Mouse (Mus musculus): ENCODE data around the gene Serinc5. TPM values are rescaled to one million over a fixed set of nuclear protein-coding genes. Genes with fewer than 3 reads are reported as not detected.
"Not testable (repeated sequence)": the region's sequence is repeated elsewhere in the genome, so short reads cannot be mapped to it uniquely, and the experiment has no call there.

The Serinc5 gene
- polyA plus RNA-seq, 1 experiment from 2014 or later, result 17.3 TPM

GRCm38 (mm10) chr13:92685273-92685672 lies 74.4 kb downstream of the Serinc5 start:
- Histone ChIP-seq H3K9ac (no peak overlapping the region), H3K4me1 (replicated peaks) (no peaks in the 10 kb centered on the region), H3K36me3 (replicated peaks) (peaks cover 66% of the 10 kb centered on the region), H3K4me2 (no peak overlapping the region), H3K27ac (replicated peaks) (no peak overlapping the region), H3K27me3 (no peaks in the 10 kb centered on the region), H3K9me3 (replicated peaks) (no peaks in the 10 kb centered on the region), H3K4me3 (replicated peaks) (no peak overlapping the region)
- WGBS (ENCODE audit: insufficient replicate concordance), result 82% methylated on average over 4 of the region's 4 CpGs
- ATAC-seq (ENCODE audit: insufficient read depth), result no peak

GRCm38 (mm10) chr13:92687151-92687550 lies 76.3 kb downstream of the Serinc5 start:
- H3K9me3 ChIP-seq (replicated peaks); H3K27ac ChIP-seq (replicated peaks); H3K4me2 ChIP-seq; H3K9ac ChIP-seq; H3K4me3 ChIP-seq (replicated peaks); ATAC-seq (ENCODE audit: insufficient read depth); H3K27me3 ChIP-seq; H3K4me1 ChIP-seq (replicated peaks): not testable (repeated sequence)
- peaks cover 82% of the 10 kb centered on the region for H3K36me3 ChIP-seq (replicated peaks)
- 73% methylated on average over 1 of the region's 1 CpGs for WGBS (ENCODE audit: insufficient replicate concordance)

- Histone ChIP-seq H3K27ac (replicated peaks) (no peak overlapping the region), H3K9ac (no peak overlapping the region), H3K27me3 (no peaks in the 10 kb centered on the region), H3K36me3 (replicated peaks) (peaks cover 87% of the 10 kb centered on the region), H3K9me3 (replicated peaks) (no peaks in the 10 kb centered on the region), H3K4me1 (replicated peaks) (no peaks in the 10 kb centered on the region), H3K4me2 (no peak overlapping the region), H3K4me3 (replicated peaks) (no peak overlapping the region)
- ATAC-seq (ENCODE audit: insufficient read depth), result no peak
- WGBS (ENCODE audit: insufficient replicate concordance), result 83% methylated on average over 2 of the region's 2 CpGs
These were observed 78.2 kb downstream of the Serinc5 start for GRCm38 (mm10) chr13:92689061-92689460.

- H3K4me2 ChIP-seq, result no peak overlapping the region
- no peaks in the 10 kb centered on the region for H3K27me3 ChIP-seq
- H3K9me3 ChIP-seq (replicated peaks), result no peaks in the 10 kb centered on the region
- no peak overlapping the region for H3K4me3 ChIP-seq (replicated peaks)
- no peak overlapping the region for H3K27ac ChIP-seq (replicated peaks)
- peaks cover 81% of the 10 kb centered on the region for H3K36me3 ChIP-seq (replicated peaks)
- no peaks in the 10 kb centered on the region for H3K4me1 ChIP-seq (replicated peaks)
- ATAC-seq (ENCODE audit: insufficient read depth), result no peak
- WGBS (ENCODE audit: insufficient replicate concordance), result 79% methylated on average over 10 of the region's 10 CpGs
- H3K9ac ChIP-seq, result no peak overlapping the region
These were observed 83.1 kb downstream of the Serinc5 start for GRCm38 (mm10) chr13:92693866-92694550.

GRCm38 (mm10) chr13:92696491-92696939 lies 85.6 kb downstream of the Serinc5 start:
- no peaks in the 10 kb centered on the region for H3K9me3 ChIP-seq (replicated peaks)
- H3K4me1 ChIP-seq (replicated peaks), result no peaks in the 10 kb centered on the region; the same call in 1 of the 2 replicates
- H3K27me3 ChIP-seq, result no peaks in the 10 kb centered on the region
- H3K27ac ChIP-seq (replicated peaks), result no peak overlapping the region
- 64% methylated on average over 5 of the region's 5 CpGs for WGBS (ENCODE audit: insufficient replicate concordance)
- H3K36me3 ChIP-seq (replicated peaks), result peaks cover 80% of the 10 kb centered on the region
- ATAC-seq (ENCODE audit: insufficient read depth), result no peak
- H3K4me2 ChIP-seq, result no peak overlapping the region
- H3K9ac ChIP-seq, result no peak overlapping the region
- H3K4me3 ChIP-seq (replicated peaks), result no peak overlapping the region

GRCm38 (mm10) chr13:92697141-92697540 lies 86.2 kb downstream of the Serinc5 start:
- ATAC-seq (ENCODE audit: insufficient read depth), result no peak
- peaks cover 82% of the 10 kb centered on the region for H3K36me3 ChIP-seq (replicated peaks)
- H3K27ac ChIP-seq (replicated peaks), result no peak overlapping the region
- H3K27me3 ChIP-seq, result no peaks in the 10 kb centered on the region
- H3K4me1 ChIP-seq (replicated peaks), result no peaks in the 10 kb centered on the region; the same call in 1 of the 2 replicates
- H3K9me3 ChIP-seq (replicated peaks), result no peaks in the 10 kb centered on the region
- H3K4me3 ChIP-seq (replicated peaks), result no peak overlapping the region
- H3K4me2 ChIP-seq, result no peak overlapping the region
- no peak overlapping the region for H3K9ac ChIP-seq
- 71% methylated on average over 4 of the region's 4 CpGs for WGBS (ENCODE audit: insufficient replicate concordance)

- Histone ChIP-seq H3K4me3 (replicated peaks) (no peak overlapping the region), H3K36me3 (replicated peaks) (peaks cover 83% of the 10 kb centered on the region), H3K27ac (replicated peaks) (no peak overlapping the region), H3K4me1 (replicated peaks) (peaks cover 3% of the 10 kb centered on the region; the same call in 1 of the 2 replicates), H3K4me2 (no peak overlapping the region), H3K27me3 (no peaks in the 10 kb centered on the region), H3K9me3 (replicated peaks) (no peaks in the 10 kb centered on the region), H3K9ac (no peak overlapping the region)
- whole genome bisulfite sequencing (ENCODE audit: insufficient replicate concordance), result 85% methylated on average over 9 of the region's 9 CpGs
- no peak for ATAC-seq (ENCODE audit: insufficient read depth)
These were observed 87.9 kb downstream of the Serinc5 start for GRCm38 (mm10) chr13:92698781-92699180.

- H3K9me3 ChIP-seq (replicated peaks), result no peaks in the 10 kb centered on the region
- 0 out of 2 replicates have a peak, but pooled peaks have one; percentile 13 for ATAC-seq (ENCODE audit: insufficient read depth)
- H3K4me1 ChIP-seq (replicated peaks), result peaks cover 3% of the 10 kb centered on the region; the same call in 1 of the 2 replicates
- H3K27me3 ChIP-seq, result no peaks in the 10 kb centered on the region
- peaks cover 77% of the 10 kb centered on the region for H3K36me3 ChIP-seq (replicated peaks)
- H3K4me3 ChIP-seq (replicated peaks), result no peak overlapping the region
- 82% methylated on average over 6 of the region's 6 CpGs for WGBS (ENCODE audit: insufficient replicate concordance)
- H3K4me2 ChIP-seq, result no peak overlapping the region; the same call in 1 of the 2 replicates
- H3K27ac ChIP-seq (replicated peaks), result no peak overlapping the region
- no peak overlapping the region for H3K9ac ChIP-seq
These were observed 88.5 kb downstream of the Serinc5 start for GRCm38 (mm10) chr13:92699395-92699794.

GRCm38 (mm10) chr13:92702035-92702434 lies 91.1 kb downstream of the Serinc5 start:
- Histone ChIP-seq H3K9me3 (replicated peaks) (no peaks in the 10 kb centered on the region), H3K27ac (replicated peaks) (no peak overlapping the region), H3K4me2 (no peak overlapping the region), H3K4me3 (replicated peaks) (no peak overlapping the region), H3K27me3 (no peaks in the 10 kb centered on the region), H3K9ac (no peak overlapping the region), H3K4me1 (replicated peaks) (peaks cover 13% of the 10 kb centered on the region; the same call in 1 of the 2 replicates), H3K36me3 (replicated peaks) (peaks cover 76% of the 10 kb centered on the region)
- no peak for ATAC-seq (ENCODE audit: insufficient read depth)
- WGBS (ENCODE audit: insufficient replicate concordance), result 72% methylated on average over 5 of the region's 5 CpGs

- H3K4me2 ChIP-seq, result no peak overlapping the region
- no peak overlapping the region for H3K9ac ChIP-seq
- peaks cover 77% of the 10 kb centered on the region for H3K36me3 ChIP-seq (replicated peaks)
- H3K4me3 ChIP-seq (replicated peaks), result no peak overlapping the region
- no peaks in the 10 kb centered on the region for H3K9me3 ChIP-seq (replicated peaks)
- no peaks in the 10 kb centered on the region for H3K27me3 ChIP-seq
- peaks cover 13% of the 10 kb centered on the region; the same call in 1 of the 2 replicates for H3K4me1 ChIP-seq (replicated peaks)
- 77% methylated on average over 8 of the region's 8 CpGs for WGBS (ENCODE audit: insufficient replicate concordance)
- peak overlapping the region; percentile 42; the same call in 1 of the 2 replicates for H3K27ac ChIP-seq (replicated peaks)
- ATAC-seq (ENCODE audit: insufficient read depth), result no peak
These were observed 92.5 kb downstream of the Serinc5 start for GRCm38 (mm10) chr13:92703241-92704027.

GRCm38 (mm10) chr13:92704189-92704588 lies 93.3 kb downstream of the Serinc5 start:
- Histone ChIP-seq H3K4me2 (no peak overlapping the region), H3K36me3 (replicated peaks) (peaks cover 84% of the 10 kb centered on the region), H3K9ac (no peak overlapping the region)

More at GRCm38 (mm10) chr13:92704189-92704588, 93.3 kb downstream of the Serinc5 start:
- no peak for ATAC-seq (ENCODE audit: insufficient read depth)
- H3K27me3 ChIP-seq, result no peaks in the 10 kb centered on the region
- H3K9me3 ChIP-seq (replicated peaks), result no peaks in the 10 kb centered on the region
- H3K4me3 ChIP-seq (replicated peaks), result no peak overlapping the region
- H3K27ac ChIP-seq (replicated peaks), result no peak overlapping the region
- peaks cover 13% of the 10 kb centered on the region; the same call in 1 of the 2 replicates for H3K4me1 ChIP-seq (replicated peaks)
- WGBS (ENCODE audit: insufficient replicate concordance), result 89% methylated on average over 7 of the region's 7 CpGs

All from liver, embryonic 15.5 days (tissue).